Mouse (Mus musculus): ENCODE results near the gene Ctc1. TPM values are rescaled to one million over a fixed set of nuclear protein-coding genes. Genes with fewer than 3 reads are reported as not detected.

Ctc1 gene
- 1.1 TPM for polyA plus RNA-seq (2014; fragmentation: Illumina TruSeq; extraction: RNeasy Lipid Tissue Mini Kit (QIAGEN cat#74804); ENCODE audit: low read depth, low replicate concordance)

GRCm38 (mm10) chr11:69015644-69016441, at the start of gene Ctc1:
TSS of gene Ctc1 (plus strand) at chr11:69015911.

GRCm38 (mm10) chr11:68967337-68968282, 48.1 kb upstream of the Ctc1 start, which contains the start of gene Slc25a35:
TSS of gene Slc25a35 (plus strand) at chr11:68968131.

DNA sequence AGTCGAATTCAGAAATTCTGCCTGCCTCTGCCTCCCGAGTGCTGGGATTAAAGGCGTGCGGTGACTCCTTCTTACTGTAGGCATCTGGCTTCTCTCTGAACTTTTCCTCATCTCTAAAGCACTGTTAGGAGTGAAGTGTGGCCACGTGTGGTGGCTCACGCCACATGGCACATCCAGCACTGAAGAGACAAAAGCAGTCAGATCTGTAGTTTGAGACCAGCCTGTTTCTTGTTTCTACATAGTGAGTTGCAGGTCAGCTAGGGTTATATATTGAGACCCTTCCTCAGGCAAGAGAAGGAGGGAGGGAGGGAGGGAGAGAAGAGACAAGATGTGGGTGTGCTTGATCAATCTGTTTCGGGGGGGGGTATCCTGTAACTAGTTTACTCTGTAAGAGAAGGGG, 40.6 kb upstream of the Ctc1 start, which contains the start of gene Rangrf:
TSS of gene Rangrf (minus strand) at position 101 of the 400 bp plus-strand sequence.

DNA sequence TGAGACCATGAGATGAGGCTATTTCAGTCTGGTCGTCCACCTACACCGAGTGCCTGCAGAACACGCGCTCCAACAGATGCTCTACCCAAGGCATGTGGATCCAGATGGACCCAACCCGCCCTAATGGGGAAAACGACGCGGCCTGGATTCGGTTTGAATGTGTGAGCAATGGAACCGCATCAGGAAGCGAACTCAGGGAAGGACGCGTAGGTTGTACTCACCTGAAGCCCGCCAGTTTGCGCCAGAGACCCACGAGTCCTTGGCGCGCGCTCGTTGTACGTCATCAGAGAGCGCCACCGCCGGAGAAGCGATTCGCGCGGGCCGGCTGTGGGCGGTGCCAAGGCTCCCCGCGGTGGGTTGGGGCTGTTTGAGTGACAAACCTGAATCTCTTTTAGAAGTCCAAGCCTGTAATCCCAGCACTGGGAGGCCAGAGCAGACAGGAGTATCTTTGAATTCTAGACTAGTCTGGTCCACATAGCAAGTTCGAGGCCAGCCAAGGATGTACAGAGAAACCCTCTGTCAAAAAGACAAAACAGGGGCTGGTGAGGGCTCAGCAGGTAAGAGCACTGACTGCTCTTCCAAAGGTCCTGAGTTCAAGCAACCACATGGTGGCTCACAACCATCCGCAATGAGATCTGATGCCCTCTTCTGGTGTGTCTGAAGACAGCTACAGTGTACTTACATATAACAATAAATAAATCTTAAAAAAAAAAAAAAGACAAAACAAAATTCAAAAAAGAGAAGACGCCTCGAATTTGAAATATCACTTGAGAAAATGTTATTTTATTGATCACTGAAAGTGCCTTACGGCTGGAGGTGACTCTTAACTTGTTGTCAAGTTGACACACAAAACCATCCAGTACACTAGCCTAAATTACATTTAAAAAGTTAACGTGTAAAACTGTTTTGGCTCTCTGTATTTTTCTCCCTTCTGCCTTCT, 7.3 kb upstream of the Ctc1 start, which contains the start of gene Pfas:
TSS of gene Pfas (minus strand) at position 279 of the 940 bp plus-strand sequence.

DNA sequence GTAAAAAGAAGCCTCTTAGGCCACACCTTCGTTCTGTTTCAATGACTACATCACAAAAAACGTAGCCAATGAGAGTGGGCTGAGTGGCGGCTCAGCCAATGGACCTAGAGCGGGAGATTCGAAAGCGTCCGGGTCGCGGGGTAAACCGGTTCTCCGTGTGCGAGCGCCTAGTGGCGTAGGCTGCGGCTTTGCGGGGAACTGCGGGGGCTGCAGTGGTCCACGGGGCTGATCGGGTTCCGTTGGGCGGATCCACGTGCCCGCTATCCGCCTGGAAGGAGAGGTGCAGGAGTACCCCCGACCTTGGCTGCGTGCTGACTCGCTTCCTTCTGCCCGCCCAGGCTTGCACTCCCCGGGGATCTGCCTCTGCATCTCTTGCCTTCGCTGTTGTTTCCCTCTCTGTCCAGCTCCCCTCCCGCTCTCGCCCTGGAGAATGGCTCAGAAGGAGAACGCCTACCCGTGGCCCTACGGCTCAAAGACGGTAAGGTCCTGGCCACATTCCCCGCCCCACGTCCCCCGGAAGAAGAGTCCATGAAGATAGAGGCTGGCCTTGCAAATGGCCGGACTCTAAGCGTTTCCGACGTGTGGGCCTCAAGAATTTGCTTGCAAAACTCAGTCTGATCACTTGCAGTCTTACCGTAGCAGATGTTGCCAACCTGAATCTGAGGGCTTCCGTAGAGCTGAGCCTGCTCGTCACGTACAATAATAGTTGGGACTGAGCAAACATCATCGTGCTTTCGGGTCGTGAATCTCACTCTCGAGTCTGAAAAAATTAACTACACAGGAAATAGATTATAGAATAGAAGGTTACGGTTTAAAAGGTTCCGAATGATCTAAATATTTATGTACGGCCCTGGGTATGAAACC, 30.1 kb downstream of the Ctc1 start, which contains the start of gene Aurkb:
TSS of gene Aurkb (plus strand) at position 117 of the 864 bp plus-strand sequence.

GRCm38 (mm10) chr11:69059357-69059974, 43.8 kb downstream of the Ctc1 start, which contains the start of gene Borcs6:
TSS of gene Borcs6 (plus strand) at chr11:69059717.

GRCm38 (mm10) chr11:69070590-69071222, 55.0 kb downstream of the Ctc1 start, which contains the start of gene Tmem107:
TSS of gene Tmem107 (plus strand) at chr11:69070806.

Other genes starting within 250 kb of the Ctc1 start
- gene Ndel1, start 144.1 kb upstream of the Ctc1 start, polyA plus RNA-seq (2014; fragmentation: Illumina TruSeq; extraction: RNeasy Lipid Tissue Mini Kit (QIAGEN cat#74804); ENCODE audit: low read depth, low replicate concordance), result 58.9 TPM
- gene Rnf222, start 127.4 kb upstream of the Ctc1 start, polyA plus RNA-seq (2014; fragmentation: Illumina TruSeq; extraction: RNeasy Lipid Tissue Mini Kit (QIAGEN cat#74804); ENCODE audit: low read depth, low replicate concordance), result not detected
- 134 TPM for gene Rpl26, start 114.3 kb upstream of the Ctc1 start, polyA plus RNA-seq (2014; fragmentation: Illumina TruSeq; extraction: RNeasy Lipid Tissue Mini Kit (QIAGEN cat#74804); ENCODE audit: low read depth, low replicate concordance)
- not detected for gene Odf4, start 88.8 kb upstream of the Ctc1 start, polyA plus RNA-seq (2014; fragmentation: Illumina TruSeq; extraction: RNeasy Lipid Tissue Mini Kit (QIAGEN cat#74804); ENCODE audit: low read depth, low replicate concordance)
- gene Arhgef15, start 58.4 kb upstream of the Ctc1 start, polyA plus RNA-seq (2014; fragmentation: Illumina TruSeq; extraction: RNeasy Lipid Tissue Mini Kit (QIAGEN cat#74804); ENCODE audit: low read depth, low replicate concordance), result 2.5 TPM
- 1.6 TPM for gene Slc25a35, start 47.8 kb upstream of the Ctc1 start, polyA plus RNA-seq (2014; fragmentation: Illumina TruSeq; extraction: RNeasy Lipid Tissue Mini Kit (QIAGEN cat#74804); ENCODE audit: low read depth, low replicate concordance)
- 1.5 TPM for gene Rangrf, start 40.7 kb upstream of the Ctc1 start, polyA plus RNA-seq (2014; fragmentation: Illumina TruSeq; extraction: RNeasy Lipid Tissue Mini Kit (QIAGEN cat#74804); ENCODE audit: low read depth, low replicate concordance)
- 2.6 TPM for gene Pfas, start 7.5 kb upstream of the Ctc1 start, polyA plus RNA-seq (2014; fragmentation: Illumina TruSeq; extraction: RNeasy Lipid Tissue Mini Kit (QIAGEN cat#74804); ENCODE audit: low read depth, low replicate concordance)
- gene Aurkb, start 29.7 kb downstream of the Ctc1 start, polyA plus RNA-seq (2014; fragmentation: Illumina TruSeq; extraction: RNeasy Lipid Tissue Mini Kit (QIAGEN cat#74804); ENCODE audit: low read depth, low replicate concordance), result not detected
- gene Borcs6, start 43.8 kb downstream of the Ctc1 start, polyA plus RNA-seq (2014; fragmentation: Illumina TruSeq; extraction: RNeasy Lipid Tissue Mini Kit (QIAGEN cat#74804); ENCODE audit: low read depth, low replicate concordance), result 1.4 TPM
- gene Tmem107, start 54.9 kb downstream of the Ctc1 start, polyA plus RNA-seq (2014; fragmentation: Illumina TruSeq; extraction: RNeasy Lipid Tissue Mini Kit (QIAGEN cat#74804); ENCODE audit: low read depth, low replicate concordance), result 0.61 TPM
- 23.6 TPM for gene Vamp2, start 72.6 kb downstream of the Ctc1 start, polyA plus RNA-seq (2014; fragmentation: Illumina TruSeq; extraction: RNeasy Lipid Tissue Mini Kit (QIAGEN cat#74804); ENCODE audit: low read depth, low replicate concordance)
- 0.16 TPM for gene Per1, start 79.3 kb downstream of the Ctc1 start, polyA plus RNA-seq (2014; fragmentation: Illumina TruSeq; extraction: RNeasy Lipid Tissue Mini Kit (QIAGEN cat#74804); ENCODE audit: low read depth, low replicate concordance)
- gene Hes7, start 104.5 kb downstream of the Ctc1 start, polyA plus RNA-seq (2014; fragmentation: Illumina TruSeq; extraction: RNeasy Lipid Tissue Mini Kit (QIAGEN cat#74804); ENCODE audit: low read depth, low replicate concordance), result not detected
- gene 9130213A22Rik, start 106.7 kb downstream of the Ctc1 start, polyA plus RNA-seq (2014; fragmentation: Illumina TruSeq; extraction: RNeasy Lipid Tissue Mini Kit (QIAGEN cat#74804); ENCODE audit: low read depth, low replicate concordance), result not detected
- not detected for gene Aloxe3, start 110.0 kb downstream of the Ctc1 start, polyA plus RNA-seq (2014; fragmentation: Illumina TruSeq; extraction: RNeasy Lipid Tissue Mini Kit (QIAGEN cat#74804); ENCODE audit: low read depth, low replicate concordance)
- gene Alox12b, start 141.1 kb downstream of the Ctc1 start, polyA plus RNA-seq (2014; fragmentation: Illumina TruSeq; extraction: RNeasy Lipid Tissue Mini Kit (QIAGEN cat#74804); ENCODE audit: low read depth, low replicate concordance), result not detected
- not detected for gene Alox8, start 181.9 kb downstream of the Ctc1 start, polyA plus RNA-seq (2014; fragmentation: Illumina TruSeq; extraction: RNeasy Lipid Tissue Mini Kit (QIAGEN cat#74804); ENCODE audit: low read depth, low replicate concordance)
- gene Gucy2e, start 221.1 kb downstream of the Ctc1 start, polyA plus RNA-seq (2014; fragmentation: Illumina TruSeq; extraction: RNeasy Lipid Tissue Mini Kit (QIAGEN cat#74804); ENCODE audit: low read depth, low replicate concordance), result not detected